Mouse (Mus musculus) bone marrow macrophage, adult 2 months (primary cell): ENCODE data around the gene Gm10024.

Experiments
- CTCF ChIP-seq: IDR thresholded peaks from 2 replicates; pipeline ENCODE4 v1.5.1; 2012; ENCODE audit warnings: low read depth, mild to moderate bottlenecking, low read length, moderate library complexity
- POLR2A ChIP-seq: IDR thresholded peaks from 2 replicates; pipeline ENCODE4 v1.6.1; 2012; ENCODE audit warnings: mild to moderate bottlenecking, low read depth, low read length, borderline replicate concordance

DNA sequence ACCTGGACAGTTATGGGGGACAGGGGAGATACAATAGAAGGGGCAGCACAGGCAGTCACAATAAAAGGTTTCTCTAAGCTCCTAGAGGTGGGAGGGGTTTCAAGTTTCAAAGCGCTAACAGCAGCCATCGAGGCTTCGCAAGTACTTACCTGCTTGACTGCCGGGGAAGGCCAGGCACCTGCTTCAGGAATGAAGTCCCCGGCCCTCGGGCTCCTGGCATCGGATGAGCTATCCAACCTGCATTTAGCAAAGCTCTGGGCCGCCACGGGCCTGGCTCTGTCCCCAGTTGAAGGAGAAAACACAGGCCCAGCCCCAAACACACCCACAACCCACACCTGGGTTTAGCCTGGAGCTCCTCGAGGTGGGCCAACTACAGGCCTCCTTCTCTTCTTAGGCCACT lies 24.2 kb upstream of the Gm10024 start:
- no peak for TF ChIP-seq CTCF
- TF ChIP-seq POLR2A = no peak
